ENCODE assay signal across 8 mouse cellular contexts in genomic region chr5:118294086-118294864, GRCm38 (mm10). TPM values are rescaled to one million over a fixed set of nuclear protein-coding genes. Genes with fewer than 3 reads are reported as not detected.
DNase-seq lines count a peak whose midpoint lies in the region; ATAC-seq lines count a peak whose summit lies in the region.

No protein-coding gene starts in this region.

- no peaks in the 10 kb centered on the region for H3K9me3 ChIP-seq in embryonic facial prominence, embryonic 12.5 days
- H3K9me3 ChIP-seq in midbrain, embryonic 12.5 days = no peaks in the 10 kb centered on the region

- DNase-seq in embryo, embryonic 10 days (ENCODE audit: low spot score) = peak; percentile 17
- no peak for DNase-seq in embryo, embryonic 9.5 days (ENCODE audit: extremely low spot score)
- peak; percentile 96 for DNase-seq in heart, adult 18-20 months
- DNase-seq in kidney, adult 18-20 months = peak; percentile 87
- DNase-seq in left cerebral cortex, postnatal 25 days (ENCODE audit: low spot score in 2 of 2) = peak; percentile 75 to 89
- DNase-seq in testis, postnatal 14 days (ENCODE audit: low spot score) = peak; percentile 87

- intact Hi-C loops in left cerebral cortex, postnatal 25 days (cut with DNase I) = no loop called here

- H3K27ac ChIP-seq in embryonic facial prominence, embryonic 12.5 days = peak overlapping the region; percentile 97
- H3K27ac ChIP-seq in midbrain, embryonic 12.5 days (replicated peaks) = peak overlapping the region; percentile 56

- peaks cover 51% of the 10 kb centered on the region for H3K4me1 ChIP-seq in embryonic facial prominence, embryonic 12.5 days
- H3K4me1 ChIP-seq in midbrain, embryonic 12.5 days = peaks cover 15% of the 10 kb centered on the region

- H3K27me3 ChIP-seq in embryonic facial prominence, embryonic 12.5 days = no peaks in the 10 kb centered on the region
- H3K27me3 ChIP-seq in midbrain, embryonic 12.5 days = no peaks in the 10 kb centered on the region

- peak; percentile 91 for ATAC-seq in embryonic facial prominence, embryonic 12.5 days (ENCODE audit: insufficient number of reproducible peaks, insufficient read depth, low FRiP score, low TSS enrichment)
- ATAC-seq in midbrain, embryonic 12.5 days (ENCODE audit: low FRiP score, low read depth) = peak; percentile 76

- 0 out of 2 replicates have a peak overlapping the region, but pooled peaks have one; percentile 12 for H3K4me3 ChIP-seq in embryonic facial prominence, embryonic 12.5 days
- no peak overlapping the region for H3K4me3 ChIP-seq in midbrain, embryonic 12.5 days

- WGBS in embryonic facial prominence, embryonic 12.5 days = 14% methylated on average over 23 of the region's 23 CpGs
- WGBS in midbrain, embryonic 12.5 days = 48% methylated on average over 23 of the region's 23 CpGs

- no peak overlapping the region for H3K9ac ChIP-seq in embryonic facial prominence, embryonic 12.5 days
- H3K9ac ChIP-seq in midbrain, embryonic 12.5 days (replicated peaks) = no peak overlapping the region

- H3K36me3 ChIP-seq in embryonic facial prominence, embryonic 12.5 days = no peaks in the 10 kb centered on the region
- no peaks in the 10 kb centered on the region for H3K36me3 ChIP-seq in midbrain, embryonic 12.5 days

- H3K4me2 ChIP-seq in embryonic facial prominence, embryonic 12.5 days (replicated peaks) = peak overlapping the region; percentile 46
- H3K4me2 ChIP-seq in midbrain, embryonic 12.5 days (replicated peaks) = no peak overlapping the region; the same call in 1 of the 2 replicates

RNA-seq across cellular contexts. Expression of gene 2410131K14Rik, which starts 49.2 kb away (rescaled TPM):
- polyA plus RNA-seq in embryonic facial prominence, embryonic 12.5 days (2016; fragmentation: Nextera tagmentation; extraction: Ambion mirVana) = 12.1 and 13.0 TPM in 2 replicates
- total RNA-seq in heart, adult 18-20 months (2021) = 1 to 10 TPM; 8.5 to 9.2 TPM
- total RNA-seq in left cerebral cortex, postnatal 25 days (2021) = 10 to 100 TPM; 14.0 to 14.1 TPM
- polyA plus RNA-seq in midbrain, embryonic 12.5 days (2016; fragmentation: Nextera tagmentation; extraction: Ambion mirVana) = 12.6 and 12.8 TPM in 2 replicates

RNA-seq across cellular contexts. Expression of gene Rnft2, which starts 49.4 kb away (rescaled TPM):
- 5.7 and 8.8 TPM in 2 replicates for polyA plus RNA-seq in embryonic facial prominence, embryonic 12.5 days (2016; fragmentation: Nextera tagmentation; extraction: Ambion mirVana)
- total RNA-seq in heart, adult 18-20 months (2021) = 1 to 10 TPM; 1.3 to 2.2 TPM
- total RNA-seq in left cerebral cortex, postnatal 25 days (2021) = 10 to 100 TPM; 91.7 to 93.5 TPM
- 8.7 and 10.3 TPM in 2 replicates for polyA plus RNA-seq in midbrain, embryonic 12.5 days (2016; fragmentation: Nextera tagmentation; extraction: Ambion mirVana)

Comparison
In these comparisons a context has a peak if more than half of its experiments do, and no peak if none do; other contexts are left out.
1. RNA of gene Rnft2, which starts 49.4 kb away (total RNA-seq): 91.7 to 93.5 TPM in left cerebral cortex, postnatal 25 days; 1.3 to 2.2 TPM in heart, adult 18-20 months; every median in the first group is over 10 times any median in the second.